Mouse (Mus musculus): ENCODE data around the gene Plac9a. TPM values are rescaled to one million over a fixed set of nuclear protein-coding genes. Genes with fewer than 3 reads are reported as not detected.
A peak's percentile ranks its signal among the peaks of the same experiment; 100 is the strongest.
"Not testable (repeated sequence)": the region's sequence is repeated elsewhere in the genome, so short reads cannot be mapped to it uniquely, and the experiment has no call there.

Gene Plac9a
- polyA plus RNA-seq, 1 experiment: not detected

DNA sequence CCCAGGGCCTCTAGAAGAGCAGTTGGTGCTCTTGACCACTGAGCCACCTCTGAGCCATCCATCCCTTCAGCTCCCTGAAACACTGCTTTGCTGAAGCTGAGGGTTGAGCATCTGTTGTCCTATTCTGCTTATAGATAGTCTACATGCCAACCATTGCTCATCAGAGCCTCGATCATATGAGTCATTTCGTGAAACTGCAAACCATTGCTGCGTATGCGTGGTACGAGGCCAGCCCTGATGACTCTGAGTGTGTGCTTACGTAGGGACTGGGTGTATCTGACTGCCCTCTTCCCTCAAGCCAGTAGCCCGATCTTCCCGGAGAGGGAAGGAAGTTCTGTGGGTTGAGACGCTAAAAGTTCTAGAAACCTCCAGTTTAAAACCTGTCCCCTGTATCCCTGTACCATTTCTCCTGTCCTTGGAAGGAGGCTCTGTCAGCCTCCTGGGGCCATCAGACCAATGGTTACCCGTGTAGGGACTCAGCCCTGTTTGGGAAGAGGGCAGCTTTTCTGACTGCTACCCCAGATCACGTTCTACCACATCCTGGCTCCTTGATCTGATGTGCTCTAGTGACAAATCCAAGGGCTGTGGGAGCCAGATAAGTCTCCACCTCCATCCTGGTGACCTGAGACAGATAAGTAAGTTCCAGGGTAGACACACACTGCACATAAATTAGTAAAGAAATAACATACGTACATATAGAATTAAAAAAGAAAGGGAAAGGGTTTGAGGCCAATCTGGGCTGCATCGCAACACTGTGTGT, 40.9 kb downstream of the Plac9a start:
- H3K9me3 ChIP-seq (ENCODE audit: control insufficient read depth, low read length): no peaks in the 10 kb centered on the region
- H3K4me1 ChIP-seq (ENCODE audit: control insufficient read depth): peaks cover 24% of the 10 kb centered on the region
- no peaks in the 10 kb centered on the region for H3K27me3 ChIP-seq (ENCODE audit: control insufficient read depth)
- H3K36me3 ChIP-seq (ENCODE audit: control insufficient read depth): no peaks in the 10 kb centered on the region
- no peak overlapping the region for H3K4me3 ChIP-seq (replicated peaks)
- TF ChIP-seq GATA1 (IDR thresholded peaks at IDR 0.05; ENCODE audit: low read length): no peak
- TF ChIP-seq TAL1 (IDR thresholded peaks at IDR 0.05; ENCODE audit: low read length): peak; percentile 12; the same call in 1 of the 3 replicates

DNA sequence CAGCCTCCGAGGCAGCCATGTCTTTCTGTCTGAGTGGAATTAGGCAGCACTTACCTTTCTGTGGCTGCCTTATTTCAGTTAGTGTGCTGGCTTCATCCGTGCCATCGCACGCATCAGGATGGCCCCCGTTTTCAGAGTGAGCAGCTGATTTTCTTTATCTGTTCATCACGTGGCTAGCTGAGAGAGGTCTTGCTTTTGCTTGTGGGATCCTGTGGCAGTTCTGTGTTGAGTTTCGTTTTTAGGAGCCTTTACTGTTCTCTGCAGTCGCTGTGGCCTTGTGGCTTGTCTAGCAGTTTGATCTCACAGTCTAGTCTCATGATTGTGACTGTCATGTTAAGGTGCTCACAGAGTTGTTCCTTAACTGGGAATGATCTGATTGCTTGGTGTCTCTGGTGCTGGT, 45.0 kb downstream of the Plac9a start:
- no peaks in the 10 kb centered on the region for H3K27me3 ChIP-seq (ENCODE audit: control insufficient read depth)
- H3K9me3 ChIP-seq (ENCODE audit: control insufficient read depth, low read length): no peaks in the 10 kb centered on the region
- no peaks in the 10 kb centered on the region for H3K36me3 ChIP-seq (ENCODE audit: control insufficient read depth)
- no peak for TF ChIP-seq GATA1 (IDR thresholded peaks at IDR 0.05; ENCODE audit: low read length)
- no peak for TF ChIP-seq TAL1 (IDR thresholded peaks at IDR 0.05; ENCODE audit: low read length)
- peaks cover 29% of the 10 kb centered on the region for H3K4me1 ChIP-seq (ENCODE audit: control insufficient read depth)
- no peak overlapping the region for H3K4me3 ChIP-seq (replicated peaks)

DNA sequence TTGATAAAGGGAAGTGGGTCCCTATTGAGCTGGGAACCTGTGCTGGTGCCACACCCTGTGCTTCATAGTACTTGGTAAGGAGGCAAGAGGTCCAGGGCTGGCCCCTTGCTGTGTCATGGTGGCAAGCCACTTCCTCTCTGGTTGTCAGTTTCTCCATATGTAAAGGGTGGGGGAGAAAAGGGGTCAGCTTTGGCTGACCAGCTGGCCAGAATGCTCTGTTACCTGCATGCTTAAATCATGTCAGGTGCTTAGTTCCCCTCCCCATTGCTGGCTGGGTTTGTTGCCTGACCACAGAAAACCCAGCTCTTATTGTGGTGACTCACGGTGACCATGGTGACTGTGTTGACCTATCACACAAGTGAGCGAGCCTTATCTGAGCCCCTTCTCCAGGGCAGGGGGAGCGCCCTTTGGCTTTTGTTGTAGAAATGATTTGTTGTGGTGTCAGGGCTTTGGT, 45.7 kb downstream of the Plac9a start:
- no peak overlapping the region for H3K4me3 ChIP-seq (replicated peaks)
- TF ChIP-seq GATA1 (IDR thresholded peaks at IDR 0.05; ENCODE audit: low read length) (no peak), TAL1 (IDR thresholded peaks at IDR 0.05; ENCODE audit: low read length) (no peak)
- peaks cover 24% of the 10 kb centered on the region for H3K4me1 ChIP-seq (ENCODE audit: control insufficient read depth)

DNA sequence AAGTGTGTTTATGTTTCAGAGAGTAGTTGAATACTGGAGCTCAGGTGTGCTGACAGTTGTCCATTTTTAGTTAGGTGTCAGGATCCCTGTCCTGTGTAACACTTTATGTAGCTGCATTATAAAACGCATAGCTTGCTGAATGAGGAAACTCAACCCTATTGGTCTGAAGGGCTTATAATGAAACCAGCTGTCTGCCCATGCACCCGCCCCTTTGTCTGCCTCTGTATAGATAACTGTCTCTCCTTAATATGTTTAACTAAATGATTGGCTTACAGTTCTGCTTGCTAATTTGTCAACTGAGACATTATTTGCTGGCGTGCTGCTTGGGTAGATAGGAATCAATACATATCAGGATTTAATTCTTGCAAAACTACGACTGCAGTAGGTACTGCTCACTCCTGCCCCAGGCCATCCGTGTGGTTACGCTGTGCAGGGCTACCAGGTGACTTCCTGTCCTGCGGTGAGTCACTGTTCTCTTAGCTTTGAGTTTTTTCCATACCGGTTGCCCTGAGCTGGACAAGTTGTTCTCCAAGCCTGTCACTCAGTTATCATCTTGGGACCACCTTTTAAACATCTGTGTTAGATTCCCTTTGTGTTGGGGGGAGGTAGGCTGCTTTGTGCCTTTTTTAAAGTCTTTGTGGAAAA, 47.5 kb downstream of the Plac9a start:
- Histone ChIP-seq H3K36me3 (ENCODE audit: control insufficient read depth) (no peaks in the 10 kb centered on the region), H3K4me1 (ENCODE audit: control insufficient read depth) (peaks cover 17% of the 10 kb centered on the region), H3K27me3 (ENCODE audit: control insufficient read depth) (no peaks in the 10 kb centered on the region), H3K4me3 (replicated peaks) (no peak overlapping the region), H3K9me3 (ENCODE audit: control insufficient read depth, low read length) (no peaks in the 10 kb centered on the region)
- TF ChIP-seq GATA1 (IDR thresholded peaks at IDR 0.05; ENCODE audit: low read length): no peak
- TF ChIP-seq TAL1 (IDR thresholded peaks at IDR 0.05; ENCODE audit: low read length): no peak

More for the DNA sequence above, 45.7 kb downstream of the Plac9a start:
- Histone ChIP-seq H3K27me3 (ENCODE audit: control insufficient read depth) (no peaks in the 10 kb centered on the region), H3K36me3 (ENCODE audit: control insufficient read depth) (no peaks in the 10 kb centered on the region), H3K9me3 (ENCODE audit: control insufficient read depth, low read length) (no peaks in the 10 kb centered on the region)

DNA sequence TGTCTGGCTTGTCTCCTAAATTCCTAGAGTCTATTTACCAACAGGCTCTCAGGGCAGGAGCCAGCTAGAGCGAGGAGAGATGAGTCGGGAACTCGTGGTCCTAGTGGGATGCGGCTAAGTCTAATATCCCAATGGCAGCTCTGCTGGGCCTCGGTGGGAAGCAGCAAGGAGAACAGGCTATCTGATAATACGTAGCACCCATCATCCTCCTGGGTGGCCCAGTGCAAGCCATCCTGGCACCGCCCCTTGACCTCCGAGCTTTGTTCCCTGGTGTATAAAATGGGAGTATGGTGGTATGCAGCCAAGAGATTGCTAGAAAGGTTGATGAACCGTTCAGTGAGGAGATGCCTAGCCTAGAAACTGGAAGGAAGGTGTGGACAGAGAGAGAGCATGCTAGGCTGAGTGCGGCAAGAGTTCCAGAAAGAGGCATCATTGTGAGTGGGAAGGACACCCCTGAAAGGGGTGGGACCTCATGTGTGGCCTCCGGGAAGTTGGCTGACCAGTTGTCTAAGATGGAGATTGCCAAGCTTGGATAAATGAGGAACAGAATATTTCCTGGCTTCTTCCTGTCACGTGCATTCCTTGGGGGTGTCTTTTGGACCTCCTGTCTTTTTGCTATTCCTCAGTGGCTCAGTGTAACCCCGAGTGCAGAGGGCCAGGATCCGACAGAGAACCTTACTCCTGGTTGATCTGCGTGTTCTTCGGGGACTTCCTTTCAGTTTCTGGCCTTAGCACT, 49.0 kb downstream of the Plac9a start:
- TF ChIP-seq TAL1 (IDR thresholded peaks at IDR 0.05; ENCODE audit: low read length): no peak
- H3K27me3 ChIP-seq (ENCODE audit: control insufficient read depth): no peaks in the 10 kb centered on the region
- H3K4me3 ChIP-seq (replicated peaks): no peak overlapping the region
- no peaks in the 10 kb centered on the region for H3K36me3 ChIP-seq (ENCODE audit: control insufficient read depth)
- no peaks in the 10 kb centered on the region for H3K9me3 ChIP-seq (ENCODE audit: control insufficient read depth, low read length)
- peaks cover 17% of the 10 kb centered on the region for H3K4me1 ChIP-seq (ENCODE audit: control insufficient read depth)

DNA sequence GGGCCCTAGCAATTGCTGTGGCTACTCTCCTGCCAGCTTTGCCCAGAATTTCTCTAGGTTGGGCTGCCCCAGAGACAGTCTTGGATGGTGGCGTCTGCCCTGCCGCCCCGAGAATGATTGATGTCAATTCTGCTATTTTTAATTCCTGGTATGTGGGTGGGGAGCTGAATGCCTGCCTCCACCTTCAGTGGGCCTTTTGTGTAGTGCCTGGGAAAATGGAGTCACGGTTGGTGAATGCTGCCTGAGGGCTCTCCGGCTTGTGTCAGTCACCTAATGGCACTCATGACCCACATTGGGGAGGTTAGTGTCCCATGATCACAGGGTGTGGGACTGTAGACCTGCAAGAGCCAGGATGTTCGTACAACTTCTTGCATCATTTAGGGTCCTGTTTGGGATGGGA, 49.6 kb downstream of the Plac9a start:
- Histone ChIP-seq H3K27me3 (ENCODE audit: control insufficient read depth) (no peaks in the 10 kb centered on the region), H3K4me1 (ENCODE audit: control insufficient read depth) (peaks cover 17% of the 10 kb centered on the region), H3K36me3 (ENCODE audit: control insufficient read depth) (no peaks in the 10 kb centered on the region), H3K4me3 (replicated peaks) (no peak overlapping the region), H3K9me3 (ENCODE audit: control insufficient read depth, low read length) (no peaks in the 10 kb centered on the region)
- TF ChIP-seq TAL1 (IDR thresholded peaks at IDR 0.05; ENCODE audit: low read length) (no peak), GATA1 (IDR thresholded peaks at IDR 0.05; ENCODE audit: low read length) (no peak)

DNA sequence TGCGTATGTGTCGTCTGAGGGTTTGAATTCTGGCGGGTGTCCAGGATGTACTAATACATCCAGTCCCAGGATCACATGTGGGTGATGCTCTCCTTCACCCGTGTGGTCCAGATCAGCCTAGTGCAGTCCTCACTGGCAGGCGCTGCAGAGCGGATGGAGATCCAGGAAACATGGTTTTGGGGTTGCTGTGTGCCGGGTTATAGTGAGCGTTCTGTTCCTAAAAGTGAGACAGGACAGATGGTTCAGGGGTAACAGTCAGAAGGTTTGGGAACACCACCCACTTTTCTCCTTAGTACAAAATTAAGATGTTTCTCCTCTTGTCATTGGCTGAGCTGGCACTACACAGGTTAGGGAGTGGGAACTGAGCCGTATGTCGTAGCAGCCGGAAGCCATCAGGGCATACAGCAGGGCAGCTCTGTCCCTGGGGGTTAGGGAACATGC, 50.8 kb downstream of the Plac9a start:
- Histone ChIP-seq H3K4me1 (ENCODE audit: control insufficient read depth) (peaks cover 8% of the 10 kb centered on the region), H3K4me3 (replicated peaks) (no peak overlapping the region), H3K27me3 (ENCODE audit: control insufficient read depth) (no peaks in the 10 kb centered on the region), H3K9me3 (ENCODE audit: control insufficient read depth, low read length) (no peaks in the 10 kb centered on the region), H3K36me3 (ENCODE audit: control insufficient read depth) (no peaks in the 10 kb centered on the region)
- no peak for TF ChIP-seq GATA1 (IDR thresholded peaks at IDR 0.05; ENCODE audit: low read length)
- no peak for TF ChIP-seq TAL1 (IDR thresholded peaks at IDR 0.05; ENCODE audit: low read length)

DNA sequence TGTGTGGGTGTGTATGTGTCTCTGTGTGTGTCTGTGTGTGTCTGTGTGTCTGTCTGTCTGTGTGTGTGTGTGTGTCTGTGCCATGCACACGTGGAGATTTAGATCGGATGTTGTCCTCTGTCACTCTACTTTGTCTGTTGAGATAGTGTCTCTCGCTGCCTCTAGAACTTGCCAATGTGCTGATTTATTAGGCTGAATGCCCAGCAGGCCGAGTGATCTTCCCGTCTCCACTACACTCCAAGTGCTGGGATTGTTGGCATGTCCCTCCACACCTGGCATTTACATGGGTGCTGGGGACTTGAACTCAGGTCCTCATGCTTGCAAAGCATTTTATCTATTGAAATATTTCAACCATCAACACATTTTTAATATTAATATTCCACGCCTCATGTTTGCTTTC, 51.7 kb downstream of the Plac9a start:
- Histone ChIP-seq H3K9me3 (ENCODE audit: control insufficient read depth, low read length) (no peaks in the 10 kb centered on the region), H3K4me1 (ENCODE audit: control insufficient read depth) (peaks cover 2% of the 10 kb centered on the region; the same call in 1 of the 2 replicates), H3K27me3 (ENCODE audit: control insufficient read depth) (no peaks in the 10 kb centered on the region), H3K36me3 (ENCODE audit: control insufficient read depth) (no peaks in the 10 kb centered on the region), H3K4me3 (replicated peaks) (no peak overlapping the region)
- TF ChIP-seq GATA1 (IDR thresholded peaks at IDR 0.05; ENCODE audit: low read length): no peak
- TF ChIP-seq TAL1 (IDR thresholded peaks at IDR 0.05; ENCODE audit: low read length): no peak

DNA sequence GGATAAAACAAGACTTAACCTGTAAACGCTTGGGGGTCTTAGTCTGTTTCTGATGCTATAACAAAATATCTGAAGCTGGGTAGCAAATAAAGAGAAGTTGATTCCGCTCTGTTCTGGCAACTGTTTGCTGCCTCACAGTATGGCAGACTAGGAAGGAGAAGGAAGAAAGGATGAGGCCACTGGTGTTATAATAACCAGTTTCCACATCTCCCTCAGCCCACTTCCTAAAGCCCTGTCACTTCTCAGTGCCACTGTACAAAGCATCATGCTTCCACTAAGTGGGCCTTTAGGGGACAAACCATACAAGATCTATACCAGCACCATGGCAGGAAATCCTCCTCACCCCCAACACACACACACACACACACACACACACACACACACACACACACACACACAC, 52.5 kb downstream of the Plac9a start:
- Histone ChIP-seq H3K9me3 (ENCODE audit: control insufficient read depth, low read length) (no peaks in the 10 kb centered on the region), H3K4me1 (ENCODE audit: control insufficient read depth) (peaks cover under 1% of the 10 kb centered on the region; the same call in 1 of the 2 replicates), H3K27me3 (ENCODE audit: control insufficient read depth) (no peaks in the 10 kb centered on the region), H3K36me3 (ENCODE audit: control insufficient read depth) (no peaks in the 10 kb centered on the region), H3K4me3 (replicated peaks) (no peak overlapping the region)
- no peak for TF ChIP-seq GATA1 (IDR thresholded peaks at IDR 0.05; ENCODE audit: low read length)
- TF ChIP-seq TAL1 (IDR thresholded peaks at IDR 0.05; ENCODE audit: low read length): no peak

DNA sequence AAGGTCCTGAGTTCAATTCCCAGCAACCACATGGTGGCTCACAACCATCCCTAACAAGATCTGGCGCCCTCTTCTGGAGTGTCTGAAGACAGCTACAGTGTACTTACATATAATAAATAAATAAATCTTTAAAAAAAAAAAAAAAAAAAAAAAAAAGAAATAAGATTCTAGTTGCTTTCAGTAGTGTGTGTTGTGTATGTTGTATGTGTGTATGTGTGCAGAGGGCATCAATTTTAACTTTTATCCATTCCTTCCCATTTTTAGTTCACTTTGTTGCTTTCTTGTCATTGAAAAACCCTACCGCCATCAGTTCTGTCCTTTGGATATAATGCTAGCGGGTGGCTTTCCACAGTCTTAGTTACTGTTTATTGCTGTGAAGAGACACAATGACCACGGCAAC, 54.2 kb downstream of the Plac9a start:
- not testable (repeated sequence) for H3K4me1 ChIP-seq (ENCODE audit: control insufficient read depth); H3K4me3 ChIP-seq (replicated peaks); H3K36me3 ChIP-seq (ENCODE audit: control insufficient read depth); H3K9me3 ChIP-seq (ENCODE audit: control insufficient read depth, low read length); H3K27me3 ChIP-seq (ENCODE audit: control insufficient read depth)
